Mouse (Mus musculus) cerebellum, adult 11 months (tissue): ENCODE measurements around the gene Fstl4.
A peak's percentile ranks its signal among the peaks of the same experiment; 100 is the strongest.

ENCODE experiments used
- DNase-seq: peaks from one replicate; pipeline ENCODE4 v3.0.0; 2022

Gene Fstl4

DNA sequence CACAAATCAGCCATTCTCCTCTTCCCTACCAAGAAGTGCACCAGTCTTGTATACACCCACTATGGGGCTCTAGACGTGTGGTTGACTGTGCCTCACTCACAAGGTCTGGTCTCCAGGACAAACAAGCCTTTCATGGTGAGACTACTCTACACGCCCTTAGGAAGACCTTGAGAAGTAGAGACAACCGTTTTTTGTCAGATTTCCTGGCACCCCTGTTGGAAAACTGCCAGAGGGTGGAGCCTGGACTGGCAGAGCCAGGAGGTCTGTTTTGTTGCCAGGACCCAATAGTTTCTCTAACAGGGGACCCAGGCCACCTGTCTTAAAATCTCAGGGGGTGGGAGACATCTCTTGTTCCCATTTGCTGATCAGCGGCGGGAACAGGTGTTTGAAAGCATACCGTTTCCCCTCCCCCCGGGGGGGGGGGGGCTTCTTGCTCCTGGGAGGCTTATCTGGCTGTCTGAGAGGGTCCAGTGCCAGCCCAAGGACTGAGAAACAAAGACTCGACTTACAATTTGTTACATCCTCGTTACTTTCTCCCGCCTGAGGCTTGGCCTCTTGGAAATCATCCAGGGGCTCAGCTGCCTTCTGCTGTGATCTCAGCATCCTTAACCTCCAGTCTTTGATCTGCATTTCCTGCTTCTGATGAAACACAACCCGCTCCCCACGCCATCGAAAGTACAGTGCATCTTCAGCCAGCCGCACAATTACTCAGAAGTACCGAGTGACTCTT lies 155.0 kb downstream of the Fstl4 start:
- peak; percentile 9 for DNase-seq

DNA sequence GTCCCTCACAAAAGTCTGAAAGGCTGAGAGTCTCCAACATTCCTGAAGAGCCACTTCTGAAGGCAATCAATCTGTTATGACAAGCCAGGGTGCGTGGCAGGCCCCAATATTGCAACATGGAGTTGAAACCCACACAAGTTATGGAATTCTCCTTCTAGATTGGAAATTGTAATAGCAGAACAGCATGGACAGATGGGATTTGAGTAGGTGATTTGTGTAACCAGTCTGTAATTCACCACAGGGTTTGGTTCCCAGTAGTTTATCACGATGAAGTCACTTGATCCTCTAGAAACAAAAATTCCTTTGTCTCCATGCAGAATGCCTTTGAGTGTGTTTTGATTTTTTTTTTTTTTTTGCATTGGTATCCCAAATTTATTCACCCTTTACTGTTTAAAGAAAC lies 159.8 kb downstream of the Fstl4 start:
- DNase-seq, result no peak

DNA sequence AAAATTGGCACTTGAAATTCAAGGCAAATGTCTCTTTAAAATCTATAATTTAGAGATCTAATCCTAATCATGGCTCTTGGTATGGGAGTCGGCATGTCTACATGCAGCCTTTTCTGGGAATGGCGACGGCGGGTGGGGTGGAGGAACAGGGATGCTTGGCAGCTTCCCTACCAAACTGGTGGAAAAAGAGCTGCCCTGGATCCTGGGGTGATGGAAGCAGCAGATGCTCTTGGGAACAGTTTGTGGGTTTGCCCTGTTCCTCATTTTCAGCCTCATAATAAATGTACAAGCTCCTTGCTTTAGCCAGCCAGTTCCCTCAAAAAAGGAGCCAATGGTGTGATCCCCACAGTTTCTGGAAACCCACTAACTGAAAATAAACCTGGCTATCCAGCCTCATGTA lies 163.9 kb downstream of the Fstl4 start:
- no peak for DNase-seq

DNA sequence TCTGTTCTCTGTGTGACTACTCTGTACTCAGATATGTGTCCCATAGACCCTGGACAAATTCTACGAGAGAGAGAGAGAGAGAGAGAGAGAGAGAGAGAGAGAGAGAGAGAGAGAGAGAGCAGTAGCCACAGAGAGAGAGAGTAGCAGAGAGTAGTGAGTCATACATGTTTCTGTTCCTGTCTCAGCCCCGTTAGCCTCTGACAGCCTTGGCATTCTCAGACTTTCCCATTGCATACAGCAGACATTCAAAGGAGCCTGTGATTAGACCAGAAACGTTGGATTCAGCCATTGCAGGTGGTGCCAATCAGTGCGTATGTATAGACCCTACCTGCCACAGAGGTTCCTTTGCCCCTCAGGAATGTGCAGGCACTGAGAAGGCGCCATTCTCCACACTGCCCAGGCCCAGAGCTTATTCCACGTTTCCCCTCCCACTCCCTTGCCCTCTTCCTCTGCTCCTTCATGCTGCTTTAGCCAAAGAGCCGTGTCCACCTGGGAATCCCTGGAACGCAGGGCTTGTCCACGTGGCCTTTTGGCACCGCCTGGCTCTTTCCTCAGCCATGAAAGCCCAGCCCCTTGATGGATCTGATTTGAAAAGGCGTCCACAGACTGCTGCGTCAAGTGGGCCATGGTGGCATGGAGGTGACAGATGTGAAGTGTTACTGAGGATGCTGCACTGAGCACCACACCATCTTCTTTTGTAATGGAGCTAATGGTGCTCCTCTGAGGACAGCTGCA lies 175.1 kb downstream of the Fstl4 start:
- DNase-seq, result no peak

DNA sequence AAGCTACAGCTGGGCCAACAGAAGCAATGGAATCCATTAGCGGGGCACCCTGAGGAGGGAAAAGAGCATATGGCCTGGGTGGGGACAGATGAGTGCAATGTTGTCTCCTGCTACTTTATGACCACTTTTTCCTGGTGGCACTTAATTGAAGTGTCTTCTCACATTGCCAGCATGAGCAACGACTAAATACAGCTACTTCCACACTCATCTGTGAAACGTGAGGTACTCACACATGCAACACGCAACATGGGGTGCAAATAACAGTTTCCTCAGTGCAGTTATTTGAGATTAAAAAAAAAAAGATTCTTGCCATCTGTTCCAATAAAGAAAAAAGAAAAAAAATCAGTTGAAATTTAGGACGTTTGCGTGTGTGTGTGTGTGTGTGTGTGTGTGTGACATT lies 178.5 kb downstream of the Fstl4 start:
- DNase-seq, result no peak

DNA sequence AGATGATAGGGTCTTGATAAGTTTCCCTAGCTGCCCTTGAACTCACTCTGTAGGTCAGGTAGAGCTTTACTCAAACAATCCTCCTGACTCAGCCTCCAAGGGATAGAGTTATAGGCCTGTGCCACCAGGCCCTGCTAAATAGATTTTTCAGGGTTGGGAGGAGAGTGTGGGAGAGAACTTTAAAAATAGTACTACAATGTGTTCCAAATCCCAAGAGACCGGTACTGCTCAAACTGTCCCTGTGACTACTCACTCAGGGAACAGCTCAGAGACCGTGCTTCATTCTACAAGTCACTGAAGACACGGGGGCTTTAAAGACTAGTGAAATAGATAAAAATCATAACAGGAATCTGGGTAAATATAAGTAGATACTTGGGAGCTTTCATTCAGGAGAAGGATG lies 190.6 kb downstream of the Fstl4 start:
- DNase-seq, result no peak

DNA sequence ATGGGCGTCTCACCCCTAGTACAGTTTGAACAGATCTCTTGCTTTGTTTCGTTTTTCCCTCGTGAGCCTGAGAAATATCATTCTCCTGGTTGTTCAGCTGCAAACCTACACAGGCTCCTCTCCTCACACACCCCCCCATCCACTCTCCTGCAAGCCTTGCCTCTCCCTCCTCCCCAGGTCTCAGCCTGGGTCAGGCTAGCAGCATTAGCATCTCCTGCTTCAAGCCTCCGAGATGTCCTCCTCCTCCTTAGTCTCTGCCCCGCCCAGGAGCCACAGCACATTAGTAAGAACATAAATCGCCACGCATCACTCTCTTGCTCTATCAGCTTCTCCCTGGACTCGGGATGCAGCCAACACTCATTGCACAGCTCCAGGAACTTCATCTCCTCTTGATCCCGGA lies 204.4 kb downstream of the Fstl4 start:
- DNase-seq, result no peak

DNA sequence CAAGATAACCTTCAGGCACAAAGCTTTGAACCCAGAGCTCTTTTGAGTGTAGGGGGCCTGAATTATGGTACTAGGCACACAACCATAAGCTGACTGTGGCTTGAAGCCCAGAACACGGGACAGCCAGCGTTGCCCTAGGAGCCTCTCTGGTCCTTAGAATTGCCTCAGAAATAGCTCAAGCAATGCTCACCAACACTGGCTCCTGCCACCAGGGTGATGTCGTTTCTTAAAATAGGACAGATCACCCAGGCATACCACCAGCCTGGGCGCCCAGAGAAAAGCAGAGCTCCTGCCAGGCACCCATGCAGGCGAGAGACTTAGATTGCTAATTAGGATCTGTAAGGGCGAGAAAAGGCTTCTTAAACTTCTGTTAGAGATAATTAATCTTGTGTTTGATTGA lies 206.0 kb downstream of the Fstl4 start:
- DNase-seq, result no peak

DNA sequence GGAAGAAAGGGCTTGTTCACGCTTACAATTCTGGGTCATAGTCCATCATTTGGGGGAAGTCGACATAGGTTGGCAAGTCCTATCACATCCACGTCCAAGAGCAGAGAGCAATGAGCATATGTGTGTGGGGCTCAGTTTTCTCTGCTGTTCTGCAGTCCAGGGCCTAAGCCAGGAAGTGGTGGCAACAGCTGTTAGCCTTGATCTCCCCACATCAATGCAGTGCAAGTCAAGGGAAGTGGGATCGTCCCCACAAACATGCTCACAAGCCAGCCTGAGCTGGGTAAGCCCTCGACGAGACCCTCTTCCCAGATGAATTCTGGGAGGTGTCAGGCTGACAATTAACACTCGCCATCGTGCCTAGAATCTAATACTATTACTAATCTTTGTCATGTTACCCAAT lies 222.6 kb downstream of the Fstl4 start:
- no peak for DNase-seq

DNA sequence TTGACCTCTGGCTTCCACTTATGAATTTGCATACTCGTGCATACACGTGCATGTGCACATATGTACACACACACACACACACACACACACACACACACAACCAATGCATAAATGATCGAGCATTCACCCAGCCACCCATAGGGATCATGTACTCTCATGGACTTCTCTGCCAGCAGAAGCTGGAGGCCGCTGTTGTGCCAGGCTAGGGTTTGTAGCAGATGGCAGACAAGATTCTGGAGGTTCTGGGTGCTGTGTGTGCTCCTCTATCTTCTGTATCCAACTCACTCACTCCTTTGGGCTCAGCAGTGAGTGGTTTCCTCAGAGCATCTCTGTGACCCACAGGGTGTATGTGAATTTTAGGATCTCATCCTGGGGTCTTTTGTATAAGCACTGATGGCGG lies 230.3 kb downstream of the Fstl4 start:
- no peak for DNase-seq

DNA sequence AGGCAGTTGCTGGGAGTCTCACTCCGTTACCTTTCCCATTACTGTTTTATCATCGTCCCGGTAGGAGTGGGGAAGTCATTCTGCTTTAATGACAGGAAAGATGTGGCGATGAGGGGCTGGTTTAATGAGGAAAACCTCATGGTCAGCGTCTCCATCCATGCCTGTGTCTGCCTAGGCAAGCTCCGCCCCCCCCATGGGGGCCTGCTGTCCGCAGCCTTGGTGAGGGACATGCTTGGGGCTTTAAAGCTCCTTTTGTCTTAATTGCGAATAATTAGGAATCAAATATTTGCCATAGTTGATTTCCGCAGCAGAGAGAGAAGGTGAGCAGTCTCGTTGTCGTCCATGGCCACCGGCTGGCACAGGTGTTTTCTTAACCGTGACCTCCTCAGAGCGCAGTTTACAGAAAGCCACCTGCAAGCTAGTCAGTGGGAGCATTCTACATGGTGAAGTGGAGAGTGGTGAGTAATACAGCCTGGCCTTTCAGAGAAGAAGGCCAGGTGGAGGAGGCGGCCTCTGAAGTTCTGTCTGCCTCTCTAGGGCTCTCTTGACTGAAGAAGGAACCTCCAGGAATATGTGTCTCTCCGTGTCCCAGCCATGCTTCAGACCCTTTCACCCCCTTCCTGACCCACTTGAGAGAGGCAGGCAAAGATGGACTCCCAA lies 232.1 kb downstream of the Fstl4 start:
- DNase-seq, result no peak

DNA sequence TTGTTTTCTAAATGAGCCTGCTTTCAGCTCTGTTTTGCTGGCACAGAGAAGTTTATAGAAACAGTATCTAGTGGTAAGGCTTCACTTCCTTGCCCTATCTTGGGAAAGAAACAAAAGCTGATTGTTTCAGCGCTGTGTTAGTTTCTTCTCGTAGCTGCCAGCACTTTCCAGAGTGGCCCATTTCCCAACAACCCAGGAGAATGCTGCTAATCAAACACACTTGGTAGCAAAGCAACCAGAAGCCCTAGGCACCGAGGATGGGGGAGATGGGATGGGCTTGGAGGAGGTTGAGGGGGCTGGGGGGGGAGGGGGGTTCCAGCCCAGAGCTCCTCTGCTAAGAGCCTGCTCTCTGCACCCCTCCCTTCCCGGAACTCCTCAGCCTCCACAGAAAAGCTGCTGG lies 233.0 kb downstream of the Fstl4 start:
- DNase-seq, result no peak

DNA sequence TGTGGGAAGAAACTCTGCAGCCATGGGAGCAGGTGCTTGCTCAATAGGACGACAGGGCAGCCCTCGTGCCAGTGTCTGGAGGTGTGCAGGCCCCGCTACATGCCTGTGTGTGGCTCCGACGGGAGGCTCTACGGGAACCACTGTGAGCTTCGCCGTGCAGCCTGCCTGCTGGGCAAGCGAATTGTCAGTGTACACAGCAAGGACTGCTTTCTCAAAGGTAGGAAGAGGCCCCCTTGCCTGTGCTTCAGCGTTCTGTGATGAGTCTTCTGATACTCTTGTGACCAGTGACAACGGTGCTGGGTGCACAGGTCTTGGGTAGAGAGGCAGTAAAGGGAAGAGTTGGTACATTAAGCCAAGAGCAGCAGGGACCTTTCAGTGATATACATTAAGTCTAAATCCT lies 235.8 kb downstream of the Fstl4 start:
- no peak for DNase-seq

DNA sequence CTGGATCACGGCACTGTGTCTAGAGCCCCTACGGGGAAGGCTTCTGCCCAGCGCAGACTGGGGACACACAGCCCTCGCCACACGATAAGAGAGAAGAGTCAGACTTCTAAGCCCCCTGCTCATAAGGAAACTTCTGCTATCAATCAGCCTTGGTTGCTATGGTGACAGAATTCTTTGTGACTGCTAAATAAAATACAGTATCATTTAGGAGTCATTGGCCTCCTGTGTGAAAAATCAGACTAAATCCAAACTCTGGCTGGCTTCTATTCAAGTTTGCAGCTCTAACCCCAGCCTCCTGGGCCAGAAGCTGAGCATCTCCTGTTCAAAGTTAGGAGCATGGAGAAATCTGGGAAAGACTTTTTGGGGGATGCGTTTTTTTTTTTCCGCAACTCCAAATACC lies 238.9 kb downstream of the Fstl4 start:
- DNase-seq, result no peak

DNA sequence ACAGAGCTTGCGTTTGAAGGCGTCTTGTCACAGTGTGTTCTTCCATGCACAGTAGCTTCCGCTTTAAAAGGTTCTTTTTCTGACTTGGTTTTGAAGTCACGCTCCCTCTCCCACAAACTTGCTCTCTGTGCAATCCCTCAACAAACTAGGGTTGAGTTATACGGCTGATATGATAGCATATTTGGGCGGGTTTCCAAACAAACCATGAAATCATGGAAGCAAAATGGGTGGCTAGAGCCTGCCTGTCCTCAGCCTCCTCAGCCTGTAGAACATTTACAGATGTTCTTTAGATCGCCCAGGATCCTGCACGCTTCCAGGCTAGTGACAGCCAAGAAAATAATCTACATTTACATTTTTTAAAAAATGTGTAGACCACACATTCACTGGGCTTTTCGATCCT lies 239.4 kb downstream of the Fstl4 start:
- no peak for DNase-seq

DNA sequence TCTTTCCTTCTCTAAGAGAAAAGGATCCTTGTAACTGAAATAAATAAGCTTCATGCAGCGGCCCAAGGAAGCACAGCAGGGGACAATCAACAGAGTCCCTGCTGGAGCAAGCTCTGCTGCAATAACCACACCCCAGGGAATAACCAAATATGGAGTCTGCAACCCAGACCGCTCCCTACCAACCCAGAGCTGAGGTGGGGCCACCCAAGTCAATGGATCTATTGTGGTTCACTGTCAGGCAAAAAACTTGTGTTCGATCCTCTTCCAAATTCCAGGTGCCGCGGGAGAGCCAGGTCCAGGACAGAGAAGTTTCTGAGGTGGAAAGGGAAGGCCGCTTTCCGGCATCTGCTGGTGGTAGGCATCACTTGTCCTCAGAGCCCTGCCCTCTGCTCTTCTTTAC lies 245.2 kb downstream of the Fstl4 start:
- DNase-seq, result no peak

DNA sequence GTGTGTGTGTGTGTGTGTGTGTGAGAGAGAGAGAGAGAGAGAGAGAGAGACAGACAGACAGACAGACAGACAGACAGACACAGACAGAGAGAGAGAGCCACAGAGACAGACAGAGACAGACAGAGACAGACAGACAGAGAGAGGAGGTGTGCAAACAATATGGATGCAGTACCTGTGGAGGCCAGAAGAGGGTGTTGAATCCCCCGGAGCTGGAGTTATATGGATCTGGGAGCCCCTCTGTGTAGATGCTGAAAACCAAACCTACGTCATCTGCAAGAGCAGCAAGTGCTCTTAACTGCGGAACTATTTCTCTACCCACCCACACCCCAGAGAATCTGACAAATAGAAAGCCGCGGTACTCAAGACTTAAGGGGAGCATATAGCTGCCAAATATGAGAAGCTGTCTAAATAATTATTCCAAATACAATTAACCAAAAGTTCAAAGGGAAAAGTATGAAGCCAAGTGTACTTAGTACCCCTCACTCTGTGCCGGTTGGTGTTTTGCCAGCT lies 247.6 kb downstream of the Fstl4 start:
- DNase-seq, result no peak

DNA sequence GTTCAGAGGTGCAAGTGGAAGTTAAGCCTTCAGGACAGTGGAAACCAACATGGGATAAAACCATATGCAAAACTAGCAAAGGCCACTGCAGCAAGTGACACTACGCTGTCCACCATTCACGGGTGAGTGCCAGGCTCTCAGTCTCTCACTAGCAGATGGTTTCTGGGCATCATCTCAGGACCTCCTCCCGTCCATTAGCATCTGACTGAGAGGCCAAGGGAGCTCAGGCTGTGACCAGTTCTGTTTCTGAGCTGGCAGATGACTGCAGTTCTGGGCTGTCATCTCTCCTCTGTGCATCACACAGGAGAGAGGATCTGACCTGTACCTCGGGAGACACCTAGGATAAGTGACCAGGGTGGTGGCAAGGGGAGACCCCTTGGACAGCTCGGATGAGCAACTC lies 249.5 kb downstream of the Fstl4 start:
- DNase-seq, result peak; percentile 11

DNA sequence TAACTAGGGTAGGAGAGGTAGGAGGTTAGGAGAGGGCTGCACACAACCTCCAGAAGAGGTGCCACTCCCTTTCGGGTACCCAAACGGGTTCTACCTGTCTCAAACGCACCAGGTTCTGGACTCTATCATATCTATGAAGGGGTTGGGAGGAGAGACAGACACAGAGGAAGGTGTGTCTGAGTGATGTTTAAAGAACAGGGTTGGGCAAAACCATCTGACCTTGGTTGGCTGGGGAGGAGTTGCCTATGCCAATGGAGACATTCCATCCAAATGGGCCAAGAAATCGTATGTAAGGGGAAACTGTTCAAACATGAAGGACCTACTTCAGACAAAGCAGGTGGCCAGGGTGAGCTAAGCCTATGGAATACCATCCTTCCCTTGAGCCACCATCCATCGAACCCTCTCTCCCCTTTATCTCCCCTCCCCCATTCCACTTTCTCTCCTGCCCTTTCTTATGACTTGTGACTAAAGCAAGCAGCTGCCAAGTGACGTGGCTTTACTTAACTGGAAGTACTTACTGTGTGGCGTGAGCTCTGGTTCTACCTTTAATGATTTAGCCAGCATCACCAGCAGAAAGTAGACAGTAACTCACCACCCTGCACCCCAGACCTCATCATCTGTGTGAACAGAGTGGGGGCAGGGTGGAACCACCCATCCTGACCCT lies 252.1 kb downstream of the Fstl4 start:
- DNase-seq, result no peak

DNA sequence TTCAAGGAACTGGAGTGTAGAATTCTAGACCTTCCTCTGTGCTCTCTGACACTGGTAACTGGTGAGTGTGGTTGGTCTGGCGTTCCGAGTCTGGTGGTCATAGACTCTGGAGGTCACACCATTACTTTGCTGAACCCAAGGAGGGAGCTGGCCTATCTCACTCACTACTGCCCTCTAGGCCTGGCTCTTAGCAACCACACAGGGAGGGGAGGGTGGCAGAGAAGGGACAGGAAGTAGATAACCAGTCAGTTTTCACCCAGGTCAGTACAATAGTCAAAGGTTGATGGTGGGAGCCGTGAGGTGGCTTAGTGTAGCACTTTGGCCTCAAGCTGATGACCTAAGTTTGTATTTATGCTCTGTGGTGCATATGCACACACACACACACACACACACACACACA lies 255.1 kb downstream of the Fstl4 start:
- no peak for DNase-seq

DNA sequence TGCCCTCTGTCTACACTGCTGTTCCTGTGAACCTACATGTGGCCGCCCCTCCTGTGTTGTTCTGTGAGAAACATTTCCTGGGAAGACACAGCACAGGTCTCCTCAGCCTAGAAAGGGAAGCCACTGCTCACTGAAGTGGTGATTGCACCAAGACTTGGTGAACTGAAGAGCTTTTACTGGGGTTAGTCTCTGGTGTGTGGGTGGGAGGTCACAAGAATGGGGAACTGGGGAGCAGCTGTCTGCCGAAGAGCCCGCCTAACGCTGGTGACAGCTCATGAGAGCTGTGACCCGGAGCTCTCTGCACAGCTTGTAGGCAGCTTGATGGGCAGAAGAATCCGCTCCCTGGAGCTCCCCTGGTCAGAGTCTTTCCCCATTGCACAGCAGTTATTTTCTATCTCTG lies 260.0 kb downstream of the Fstl4 start:
- no peak for DNase-seq

DNA sequence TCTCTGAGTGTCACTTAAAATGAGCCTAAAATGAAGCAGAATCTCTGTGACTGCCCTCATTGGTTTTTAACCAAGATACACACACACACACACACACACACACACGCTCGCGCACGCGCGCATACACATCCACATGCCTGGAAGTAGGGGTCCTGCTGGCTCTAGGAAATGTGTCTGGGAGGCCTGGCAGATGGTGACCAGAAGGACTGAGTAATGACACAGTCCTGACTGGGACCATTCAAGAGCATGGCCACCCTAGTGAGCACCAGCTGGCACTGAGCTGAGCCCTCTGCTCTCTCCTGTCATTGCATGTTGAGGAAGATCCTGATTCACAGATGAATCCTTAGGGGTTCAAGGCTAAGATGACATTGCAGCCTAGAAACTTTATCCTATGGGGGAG lies 261.3 kb downstream of the Fstl4 start:
- peak; percentile 52 for DNase-seq

DNA sequence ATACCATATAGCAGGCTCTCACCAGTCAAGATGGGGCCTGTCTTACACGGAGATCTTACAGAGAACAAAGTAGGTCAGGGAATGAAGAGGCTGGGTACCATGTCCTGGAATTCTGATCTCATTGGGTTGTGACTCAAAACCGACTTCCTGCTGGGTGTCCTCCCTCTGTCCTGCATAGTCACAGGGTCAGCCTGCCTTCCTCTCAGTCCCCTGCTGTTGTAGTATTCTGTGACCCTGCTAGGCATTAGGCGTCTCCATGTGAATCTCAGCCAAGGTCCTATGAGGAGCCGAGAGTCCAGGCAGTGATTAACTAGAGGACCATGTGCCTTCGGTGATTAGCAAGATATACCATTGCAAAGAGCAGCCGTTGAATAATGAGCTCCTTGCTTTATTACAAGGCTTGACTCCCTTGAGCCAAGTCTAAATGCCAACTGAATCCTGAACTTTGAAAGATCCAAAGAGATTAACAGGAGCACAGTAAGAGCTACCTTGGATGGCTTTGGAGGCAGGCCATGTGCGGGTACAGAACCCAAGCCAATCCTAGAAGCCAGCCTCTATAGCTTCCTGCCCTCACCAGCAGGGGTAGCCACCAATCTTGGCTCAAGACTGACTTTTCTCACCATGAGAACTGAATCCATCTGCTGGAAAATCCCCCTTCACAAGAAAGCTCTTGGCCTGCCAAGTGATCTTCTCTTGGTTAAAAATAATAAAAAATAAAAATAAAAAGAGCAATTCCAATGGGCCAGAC lies 264.2 kb downstream of the Fstl4 start:
- DNase-seq, result peak; percentile 35
